8 mouse cellular contexts compared by ENCODE assay signal in genomic region chr3:146404311-146405201, GRCm38 (mm10). TPM values are rescaled to one million over a fixed set of nuclear protein-coding genes. Genes with fewer than 3 reads are reported as not detected.
A peak's percentile ranks its signal among the peaks of the same experiment; 100 is the strongest.
DNase-seq lines count a peak whose midpoint lies in the region; ATAC-seq and TF ChIP-seq lines count a peak whose summit lies in the region.

Gene Ssx2ip (plus strand): TSS chr3:146404642.

- H3K36me3 ChIP-seq in forebrain, embryonic 13.5 days (ENCODE audit: poor library complexity, severe bottlenecking): peaks cover 4% of the 10 kb centered on the region; the same call in 1 of the 2 replicates
- no peaks in the 10 kb centered on the region; the same call in 1 of the 2 replicates for H3K36me3 ChIP-seq in liver, embryonic 16.5 days (ENCODE audit: control insufficient read depth, insufficient read depth)
- no peaks in the 10 kb centered on the region for H3K36me3 ChIP-seq in neural tube, embryonic 12.5 days
- H3K36me3 ChIP-seq in stomach, postnatal 0 days (ENCODE audit: control insufficient read depth, insufficient read depth, low read length): no peaks in the 10 kb centered on the region

- peaks cover 32% of the 10 kb centered on the region for H3K4me1 ChIP-seq in forebrain, embryonic 13.5 days
- peaks cover 46% of the 10 kb centered on the region for H3K4me1 ChIP-seq in liver, embryonic 16.5 days (ENCODE audit: control insufficient read depth, low read depth, low read length)
- H3K4me1 ChIP-seq in neural tube, embryonic 12.5 days: peaks cover 27% of the 10 kb centered on the region
- H3K4me1 ChIP-seq in stomach, postnatal 0 days (replicated peaks; ENCODE audit: control insufficient read depth, insufficient read depth): 0 out of 2 replicates have a peak, but pooled peaks cover 3% of the 10 kb centered on the region

- peak within 1 kb of the TSS; percentile 86 for H3K4me2 ChIP-seq in forebrain, embryonic 13.5 days
- peak within 1 kb of the TSS; percentile 95 for H3K4me2 ChIP-seq in liver, embryonic 16.5 days (ENCODE audit: low read depth, low read length)
- peak within 1 kb of the TSS; percentile 85 for H3K4me2 ChIP-seq in neural tube, embryonic 12.5 days (replicated peaks)
- H3K4me2 ChIP-seq in stomach, postnatal 0 days (replicated peaks; ENCODE audit: low read depth): peak within 1 kb of the TSS; percentile 88

- H3K9me3 ChIP-seq in forebrain, embryonic 13.5 days (replicated peaks): peaks cover 5% of the 10 kb centered on the region; the same call in 1 of the 2 replicates
- H3K9me3 ChIP-seq in liver, embryonic 16.5 days (replicated peaks; ENCODE audit: control insufficient read depth, low read length): no peaks in the 10 kb centered on the region
- 0 out of 2 replicates have a peak, but pooled peaks cover 6% of the 10 kb centered on the region for H3K9me3 ChIP-seq in neural tube, embryonic 12.5 days
- no peaks in the 10 kb centered on the region for H3K9me3 ChIP-seq in stomach, postnatal 0 days (ENCODE audit: control insufficient read depth, low read length)

- WGBS in forebrain, embryonic 13.5 days: under 1% methylated on average over 61 of the region's 100 CpGs
- under 1% methylated on average over 91 of the region's 100 CpGs for WGBS in liver, embryonic 16.5 days (ENCODE audit: insufficient replicate concordance)
- under 1% methylated on average over 99 of the region's 100 CpGs for WGBS in neural tube, embryonic 12.5 days
- under 1% methylated on average over 82 of the region's 100 CpGs for WGBS in stomach, postnatal 0 days

- peak within 1 kb of the TSS; percentile 94 for H3K4me3 ChIP-seq in forebrain, embryonic 13.5 days
- H3K4me3 ChIP-seq in liver, embryonic 16.5 days (ENCODE audit: low read depth, low read length): peak within 1 kb of the TSS; percentile 94
- peak within 1 kb of the TSS; percentile 93 for H3K4me3 ChIP-seq in neural tube, embryonic 12.5 days
- peak within 1 kb of the TSS; percentile 86 for H3K4me3 ChIP-seq in stomach, postnatal 0 days (ENCODE audit: low read depth, low read length)

- H3K27me3 ChIP-seq in forebrain, embryonic 13.5 days: no peaks in the 10 kb centered on the region
- H3K27me3 ChIP-seq in liver, embryonic 16.5 days (ENCODE audit: control insufficient read depth, insufficient read depth, low read depth, low read length): no peaks in the 10 kb centered on the region
- H3K27me3 ChIP-seq in neural tube, embryonic 12.5 days (replicated peaks): no peaks in the 10 kb centered on the region
- H3K27me3 ChIP-seq in stomach, postnatal 0 days (ENCODE audit: control insufficient read depth, insufficient read depth, low read length): no peaks in the 10 kb centered on the region

- no peak for TF ChIP-seq CTCF in stomach, postnatal 0 days (IDR thresholded peaks at IDR 0.05; ENCODE audit: low read depth)

- peak within 1 kb of the TSS; percentile 81 for H3K27ac ChIP-seq in forebrain, embryonic 13.5 days
- peak within 1 kb of the TSS; percentile 96 for H3K27ac ChIP-seq in liver, embryonic 16.5 days (ENCODE audit: low read length)
- peak within 1 kb of the TSS; percentile 50; the same call in 1 of the 2 replicates for H3K27ac ChIP-seq in neural tube, embryonic 12.5 days
- H3K27ac ChIP-seq in stomach, postnatal 0 days (replicated peaks): peak within 1 kb of the TSS; percentile 83

- peak; percentile 96 for ATAC-seq in cerebellum, adult (ENCODE audit: insufficient number of reproducible peaks, low FRiP score, low TSS enrichment)
- ATAC-seq in forebrain, embryonic 13.5 days: peak; percentile 99
- peak; percentile 94 for ATAC-seq in liver, embryonic 16.5 days (ENCODE audit: low read depth)
- peak; percentile 99 for ATAC-seq in neural tube, embryonic 12.5 days (ENCODE audit: low FRiP score, low read depth)
- ATAC-seq in stomach, postnatal 0 days (ENCODE audit: low FRiP score, low TSS enrichment): peak; percentile 98

- peak within 1 kb of the TSS; percentile 94 for H3K9ac ChIP-seq in forebrain, embryonic 13.5 days
- peak within 1 kb of the TSS; percentile 98 for H3K9ac ChIP-seq in liver, embryonic 16.5 days (ENCODE audit: low read depth, low read length)
- H3K9ac ChIP-seq in neural tube, embryonic 12.5 days: peak within 1 kb of the TSS; percentile 94
- peak within 1 kb of the TSS; percentile 85 for H3K9ac ChIP-seq in stomach, postnatal 0 days (ENCODE audit: low read length)

- intact Hi-C loops in heart, postnatal 10 days (cut with DNase I): loop anchor here (5.0 to 10.0 kb wide), 3 partner anchors 48 to 460 kb away; no protein-coding TSS in a partner anchor

- peak; percentile 86 for DNase-seq in ES-CJ7 (ENCODE audit: low read depth, low spot score)
- peak; percentile 99 for DNase-seq in heart, postnatal 10 days
- peak; percentile 99 to 100 for DNase-seq in kidney, postnatal 4 days
- DNase-seq in stomach, postnatal 0 days (ENCODE audit: low spot score): peak; percentile 97

- no peak for TF ChIP-seq EP300 in stomach, postnatal 0 days (optimal IDR thresholded peaks at IDR 0.05)

RNA-seq across cellular contexts. Expression of gene Ssx2ip, which starts in this region (rescaled TPM):
- polyA plus RNA-seq in forebrain, embryonic 13.5 days (2015; fragmentation: Nextera tagmentation; extraction: Ambion mirVana): 22.8 and 23.3 TPM in 2 replicates
- 10 to 100 TPM; 11.7 to 15.3 TPM for total RNA-seq in heart, postnatal 10 days (2021)
- 60.7 and 67.5 TPM in 2 replicates for polyA plus RNA-seq in liver, embryonic 16.5 days (2015; fragmentation: Nextera tagmentation; extraction: Ambion mirVana)
- polyA plus RNA-seq in neural tube, embryonic 12.5 days (2016; fragmentation: Nextera tagmentation; extraction: Ambion mirVana): 19.0 and 21.6 TPM in 2 replicates
- 12.9 and 14.1 TPM in 2 replicates for polyA plus RNA-seq in stomach, postnatal 0 days (2015; fragmentation: Nextera tagmentation; extraction: Ambion mirVana)

Comparison
In these comparisons a context has a peak if more than half of its experiments do, and no peak if none do; other contexts are left out.
1. Peak in every context shown above with its lines: DNase-seq, ATAC-seq, H3K4me3 ChIP-seq and H3K27ac ChIP-seq.